Mouse (Mus musculus): ENCODE data around the gene Pecr. TPM values are rescaled to one million over a fixed set of nuclear protein-coding genes. Genes with fewer than 3 reads are reported as not detected.
"Not testable (repeated sequence)": the region's sequence is repeated elsewhere in the genome, so short reads cannot be mapped to it uniquely, and the experiment has no call there.

Gene Pecr
- polyA plus RNA-seq, 2 experiments from 2014 or later = 3.8 to 4.8 TPM

DNA sequence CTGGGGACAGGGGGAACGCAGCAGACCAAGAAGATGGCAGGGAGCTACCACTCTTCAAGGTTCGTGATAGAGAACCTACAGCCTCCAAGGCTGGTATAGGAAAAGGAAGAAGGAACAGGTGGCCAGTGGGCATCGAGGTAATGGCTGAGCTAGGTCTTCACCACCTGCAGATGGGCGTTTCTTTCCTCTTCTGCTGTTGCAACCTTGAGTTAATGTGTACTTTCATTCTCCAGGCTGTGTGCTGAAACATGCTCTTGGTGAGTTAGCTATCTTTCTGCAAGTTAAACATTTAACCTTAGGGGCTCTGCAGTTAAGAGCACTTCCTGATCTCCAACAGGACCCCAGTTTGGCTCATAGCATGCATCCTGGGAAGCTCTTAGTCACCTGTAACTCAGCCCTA lies 3.8 kb upstream of the Pecr start:
- no peak for ATAC-seq

DNA sequence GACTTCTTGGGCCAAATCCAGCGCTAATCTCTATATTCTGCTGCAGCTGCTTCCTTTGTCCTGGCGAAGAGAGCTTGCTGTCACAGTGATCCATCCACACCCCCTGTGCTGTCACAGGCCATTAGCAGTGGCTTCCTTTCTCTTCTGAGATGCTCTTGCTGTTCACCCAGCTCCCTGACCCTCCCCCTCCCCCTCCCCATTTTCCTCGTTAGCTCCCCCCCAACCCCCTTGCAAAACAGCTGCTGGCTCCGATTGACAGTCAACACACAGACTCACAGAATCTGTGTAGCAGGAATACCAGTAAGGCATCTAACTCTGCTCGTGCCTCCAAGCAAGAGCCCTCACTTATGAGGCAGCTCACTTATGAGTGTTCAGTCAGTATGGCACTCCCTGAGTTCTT lies 2.8 kb upstream of the Pecr start:
- ATAC-seq = no peak

DNA sequence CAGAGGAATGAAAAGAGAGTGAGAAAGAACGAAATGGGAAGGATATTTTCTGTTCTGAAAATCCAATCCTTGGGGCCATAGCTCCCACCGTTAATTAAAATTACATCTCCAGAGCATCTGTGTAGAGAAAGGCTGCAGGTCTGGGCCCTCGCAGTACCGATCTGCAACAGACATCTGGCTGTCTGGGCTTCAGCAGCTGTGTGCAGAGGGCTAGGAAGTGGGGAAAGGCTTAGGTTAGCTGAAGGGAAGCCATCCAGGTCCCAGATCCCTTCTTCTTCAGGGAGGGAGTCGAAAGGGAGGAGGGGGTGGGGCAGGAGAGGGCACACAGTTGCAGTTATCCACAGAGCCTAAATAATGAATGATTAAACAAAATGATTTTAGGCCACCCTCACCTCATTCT lies 425 bp upstream of the Pecr start:
- no peak for ATAC-seq

DNA sequence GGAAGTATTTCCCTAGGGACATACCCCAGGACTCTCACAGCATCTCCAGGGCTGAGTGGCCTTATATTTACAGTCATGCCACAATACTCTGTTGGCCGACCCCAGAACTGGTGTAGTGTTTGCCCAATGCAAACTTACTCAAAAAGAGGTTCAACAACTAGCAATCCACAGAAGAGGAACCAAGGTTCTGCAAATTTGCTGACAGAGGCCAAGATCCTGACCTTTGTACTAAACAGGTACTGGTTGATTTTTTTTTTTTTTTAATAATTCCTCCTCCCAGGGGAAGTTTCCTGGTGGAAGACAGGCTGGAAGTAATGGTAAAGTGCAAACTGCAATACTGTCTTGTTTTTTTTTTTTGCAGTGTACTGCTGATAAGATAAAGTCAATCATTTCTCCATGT lies 1.5 kb downstream of the Pecr start:
- no peak for ATAC-seq

DNA sequence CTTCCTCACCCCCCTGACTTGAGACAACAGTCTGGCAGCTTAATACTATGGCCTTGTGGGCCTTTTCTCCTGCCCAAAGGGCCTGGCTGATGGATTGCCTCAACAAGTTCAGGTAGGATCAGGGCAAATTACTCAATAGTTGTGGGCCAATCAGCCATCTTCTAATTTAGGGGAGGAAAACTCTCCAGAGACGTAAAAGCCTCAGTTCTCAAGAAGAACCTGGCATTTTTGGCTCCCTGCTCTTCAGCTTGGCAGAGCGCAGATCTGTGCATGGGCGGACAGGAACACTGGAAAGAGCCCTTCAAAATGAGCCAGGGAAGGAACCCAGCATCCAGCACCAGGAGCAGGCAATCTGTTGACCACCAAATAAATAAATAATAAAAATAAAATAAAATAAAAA lies 6.0 kb downstream of the Pecr start:
- ATAC-seq = no peak

DNA sequence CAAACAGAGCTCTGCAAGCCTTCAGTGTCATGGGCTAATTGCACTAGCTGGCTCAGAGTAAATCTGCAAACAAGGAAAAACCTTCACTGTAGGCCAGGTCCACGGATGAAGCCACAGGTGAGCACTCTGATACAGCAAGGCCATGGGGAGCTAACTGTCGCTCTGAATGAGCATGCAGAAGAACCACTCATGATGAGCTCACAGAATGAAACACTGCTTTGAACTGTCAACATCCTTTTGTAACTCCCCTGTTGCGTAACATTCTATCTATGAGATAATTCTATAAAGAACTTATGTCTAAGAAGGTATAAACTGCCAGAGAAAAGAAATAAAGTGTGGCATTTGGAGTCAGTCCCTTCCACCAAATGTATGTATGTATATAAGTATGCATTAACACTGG lies 21.0 kb downstream of the Pecr start:
- no peak for ATAC-seq

DNA sequence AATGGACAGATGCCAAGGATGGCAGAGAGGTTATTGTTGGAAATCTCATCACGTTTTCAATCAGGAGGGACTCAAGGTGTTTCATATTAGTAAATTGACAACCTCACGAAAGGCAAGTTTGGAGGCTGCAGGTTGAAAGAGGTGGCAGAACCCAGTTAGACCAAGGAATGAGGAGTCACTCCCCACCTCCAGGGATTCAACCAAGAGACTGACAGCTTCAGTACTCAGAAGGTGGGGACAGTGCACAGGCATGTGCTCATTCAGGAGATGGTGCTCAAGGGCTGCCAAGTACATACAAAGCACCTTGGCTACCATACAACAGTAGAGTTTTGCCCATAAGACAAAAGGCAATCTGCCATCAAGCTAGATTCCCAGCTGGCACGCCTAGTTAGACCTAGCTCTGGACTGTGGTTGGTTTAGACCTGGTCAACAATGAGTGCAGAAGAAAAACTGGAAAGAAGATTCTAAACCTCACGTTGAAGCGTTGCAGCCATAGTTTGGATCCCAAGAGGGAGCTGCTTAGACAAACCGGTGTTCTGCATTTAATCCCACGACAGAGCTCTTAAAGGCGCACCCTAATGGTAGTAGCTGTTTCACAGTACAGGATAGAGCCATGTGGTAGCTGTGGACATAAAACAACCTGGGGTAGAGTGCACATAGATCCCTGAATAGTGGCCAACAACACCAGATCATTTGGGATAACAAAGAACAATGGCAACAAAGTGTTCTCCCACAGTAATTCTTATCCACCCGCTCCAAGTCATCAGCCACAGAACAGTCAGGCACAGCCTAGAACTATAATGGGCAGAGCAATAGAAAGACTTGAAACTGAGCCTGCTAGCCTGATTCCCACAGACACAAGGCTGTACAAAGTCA lies 27.5 kb downstream of the Pecr start:
- ATAC-seq = no peak

DNA sequence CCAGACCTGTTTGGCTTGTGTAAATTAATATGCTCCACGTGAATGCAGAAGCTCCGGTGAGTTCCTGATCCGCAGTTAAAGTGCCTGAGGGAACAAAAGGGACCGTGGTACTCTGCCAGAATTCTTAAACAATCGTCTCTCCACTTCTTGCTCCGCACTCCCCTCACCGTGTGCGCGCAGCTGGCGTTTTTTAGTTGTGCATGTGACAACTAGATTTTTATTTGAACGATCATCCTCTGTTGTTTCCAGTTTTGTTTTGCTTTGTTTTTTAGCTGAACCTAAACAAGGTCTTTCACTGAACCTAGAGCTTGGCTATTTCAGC lies 28.3 kb downstream of the Pecr start:
- ATAC-seq = no peak

DNA sequence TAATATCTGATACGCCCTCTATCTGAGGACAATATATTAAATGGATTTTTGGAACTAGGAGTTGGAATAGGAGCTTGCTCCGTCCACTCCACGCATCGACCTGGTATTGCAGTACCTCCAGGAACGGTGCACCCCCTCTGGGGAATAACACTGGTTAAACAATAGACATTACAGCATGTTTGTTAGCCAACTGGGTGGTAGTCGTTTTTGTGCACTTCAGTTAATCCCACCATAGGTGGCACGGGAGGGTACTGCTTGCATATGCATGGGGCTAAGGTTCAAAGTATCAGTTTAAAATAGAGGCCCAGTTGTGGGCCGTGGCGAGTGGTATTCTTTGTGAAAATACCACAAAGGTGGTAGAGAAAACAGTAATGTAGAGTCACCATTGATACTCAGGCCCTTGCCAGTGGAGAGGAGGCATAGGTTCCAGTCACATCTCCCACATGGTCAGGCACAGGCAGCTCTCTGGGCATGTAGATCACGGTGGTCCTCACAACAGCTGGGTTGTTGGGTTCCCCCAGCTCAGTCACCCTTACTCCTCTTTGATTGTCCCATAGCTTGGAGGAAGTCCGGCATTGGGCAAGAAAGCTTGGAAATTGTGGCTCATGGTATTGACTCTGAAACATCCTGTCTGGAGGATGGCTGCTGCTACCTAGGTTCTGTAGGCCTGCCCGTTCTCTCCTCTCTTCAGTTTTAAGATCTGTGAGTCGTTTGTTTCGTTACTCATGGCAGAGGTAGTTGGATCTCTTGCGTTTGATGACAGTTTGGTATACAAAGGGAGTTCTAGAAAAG lies 28.9 kb downstream of the Pecr start:
- ATAC-seq = peak; percentile 43

DNA sequence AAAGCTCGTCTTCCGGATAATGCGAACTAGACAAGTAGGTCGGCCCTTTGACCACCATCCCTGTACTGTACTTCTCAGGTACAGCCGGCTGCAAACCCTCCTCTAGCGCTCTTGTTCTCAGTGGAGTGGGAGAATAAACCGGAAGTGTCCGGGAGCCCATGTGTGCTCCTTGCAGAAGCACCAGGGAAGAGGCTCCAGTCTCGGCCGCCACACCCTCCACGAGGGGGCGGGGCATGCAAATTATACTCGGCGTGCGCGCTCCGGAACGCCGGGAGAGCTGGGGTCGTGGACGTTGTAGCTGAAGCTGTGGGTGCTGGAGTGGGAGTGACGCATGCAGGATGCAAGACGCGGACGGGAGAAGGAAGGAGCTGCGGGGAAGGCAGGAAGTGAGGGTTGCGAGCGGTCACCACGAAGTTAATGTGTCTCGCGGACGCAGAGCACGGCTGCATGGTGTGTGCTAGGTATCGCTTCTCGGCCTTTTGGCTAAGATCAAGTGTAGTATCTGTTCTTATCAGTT lies 29.5 kb downstream of the Pecr start:
- peak; percentile 89 for ATAC-seq

DNA sequence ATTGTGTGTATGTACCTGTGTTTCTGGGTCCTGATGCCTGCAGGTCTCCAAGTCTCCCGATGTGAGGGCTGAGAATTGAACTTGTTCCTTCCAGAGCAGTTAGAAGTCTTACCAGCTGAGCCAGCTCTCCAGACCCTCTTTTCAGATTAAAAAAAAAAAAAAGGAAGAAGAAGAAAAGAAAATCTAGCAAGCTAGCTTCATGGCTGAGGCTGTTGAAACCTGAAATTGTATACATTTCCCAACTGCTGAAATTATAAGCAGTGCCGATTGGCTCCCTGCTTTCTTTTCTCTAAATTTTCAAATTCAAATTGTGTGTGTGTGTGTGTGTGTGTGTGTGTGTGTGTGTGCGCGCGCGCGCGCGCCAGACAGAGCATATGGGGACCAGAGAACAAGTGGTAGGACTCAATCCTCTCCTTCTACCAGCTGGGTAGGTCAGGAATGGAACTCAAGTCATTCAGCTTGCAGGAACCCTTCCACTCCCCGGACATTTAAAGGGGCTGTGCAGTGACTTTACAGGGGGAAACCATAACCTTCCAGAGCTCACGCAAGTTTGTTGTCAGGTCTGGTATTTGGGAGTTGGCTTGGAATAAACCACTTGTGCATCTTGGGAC lies 30.1 kb downstream of the Pecr start:
- no peak for ATAC-seq

DNA sequence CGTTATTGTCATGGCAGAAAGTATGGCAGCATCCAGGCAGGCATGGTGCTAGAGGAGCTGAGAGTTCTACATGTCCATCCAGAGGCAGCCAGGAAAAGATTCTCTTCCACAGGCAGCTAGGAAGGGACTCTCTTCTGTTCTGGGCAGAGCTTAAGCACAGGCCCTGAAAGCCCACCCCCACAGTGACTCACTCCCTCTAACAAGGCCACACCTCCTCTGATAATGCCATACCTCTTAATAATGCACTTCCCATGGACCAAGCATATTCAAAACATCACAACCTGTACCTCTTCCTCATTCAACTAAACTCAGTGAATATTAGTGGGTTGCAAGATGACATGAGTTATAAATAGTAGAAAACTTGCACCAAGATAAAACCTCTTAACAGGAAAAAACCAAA lies 32.3 kb downstream of the Pecr start:
- ATAC-seq = no peak

DNA sequence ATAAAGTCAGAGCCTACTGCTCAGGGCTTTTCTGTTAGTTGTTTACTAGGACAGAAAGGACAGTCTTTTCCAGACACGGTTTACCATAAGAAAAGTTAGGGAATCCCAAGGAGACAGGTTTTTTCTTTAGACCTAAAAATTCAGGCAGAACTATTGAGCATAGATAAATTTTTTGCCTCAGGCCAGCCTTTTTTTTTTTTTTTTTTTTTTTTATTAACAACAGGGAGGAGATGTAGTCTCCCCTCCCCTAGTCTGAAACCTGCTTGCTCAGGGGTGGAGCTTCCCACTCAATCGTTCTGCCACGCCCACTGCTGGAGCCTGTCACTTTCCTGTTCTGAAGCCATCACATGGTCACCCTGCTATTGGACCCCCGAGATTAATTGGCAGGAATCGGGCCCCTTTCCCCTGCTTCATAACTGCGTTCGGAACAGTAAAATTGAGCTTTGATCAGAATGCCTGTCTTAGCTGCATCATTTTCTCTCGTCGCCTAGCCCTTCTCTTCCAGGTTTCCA lies 35.8 kb downstream of the Pecr start:
- not testable (repeated sequence) for ATAC-seq

DNA sequence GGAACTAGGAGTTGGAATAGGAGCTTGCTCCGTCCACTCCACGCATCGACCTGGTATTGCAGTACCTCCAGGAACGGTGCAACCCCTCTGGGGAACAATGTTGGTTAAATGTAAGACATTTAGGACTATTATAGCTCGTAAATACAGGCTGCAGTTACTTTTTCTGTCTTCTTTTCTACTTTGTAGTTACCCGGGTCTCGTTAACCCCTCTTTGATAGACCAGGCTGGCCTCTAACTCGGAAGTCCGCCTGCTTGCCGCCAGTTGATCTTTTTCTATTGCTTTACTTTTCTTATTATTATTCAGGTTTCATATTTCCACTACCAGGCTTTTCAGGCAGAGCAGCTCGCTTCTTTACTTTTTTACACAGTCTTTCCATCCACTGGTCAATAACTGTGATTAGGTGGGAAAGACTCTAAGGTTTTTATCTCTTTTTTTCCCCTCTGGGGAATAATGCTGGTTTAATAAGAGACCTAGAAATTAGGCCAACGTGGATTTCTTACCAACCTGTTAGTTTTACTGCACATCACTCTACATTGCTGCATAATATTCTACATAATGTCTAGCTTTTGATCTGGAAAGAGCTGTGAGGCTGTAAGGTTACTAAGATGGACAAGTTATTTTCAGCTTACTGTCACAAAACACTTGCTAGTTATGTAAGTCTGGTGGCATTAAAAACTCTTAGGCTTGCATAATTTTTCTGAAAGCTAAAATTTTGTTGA lies 39.6 kb downstream of the Pecr start:
- peak; percentile 33 for ATAC-seq

DNA sequence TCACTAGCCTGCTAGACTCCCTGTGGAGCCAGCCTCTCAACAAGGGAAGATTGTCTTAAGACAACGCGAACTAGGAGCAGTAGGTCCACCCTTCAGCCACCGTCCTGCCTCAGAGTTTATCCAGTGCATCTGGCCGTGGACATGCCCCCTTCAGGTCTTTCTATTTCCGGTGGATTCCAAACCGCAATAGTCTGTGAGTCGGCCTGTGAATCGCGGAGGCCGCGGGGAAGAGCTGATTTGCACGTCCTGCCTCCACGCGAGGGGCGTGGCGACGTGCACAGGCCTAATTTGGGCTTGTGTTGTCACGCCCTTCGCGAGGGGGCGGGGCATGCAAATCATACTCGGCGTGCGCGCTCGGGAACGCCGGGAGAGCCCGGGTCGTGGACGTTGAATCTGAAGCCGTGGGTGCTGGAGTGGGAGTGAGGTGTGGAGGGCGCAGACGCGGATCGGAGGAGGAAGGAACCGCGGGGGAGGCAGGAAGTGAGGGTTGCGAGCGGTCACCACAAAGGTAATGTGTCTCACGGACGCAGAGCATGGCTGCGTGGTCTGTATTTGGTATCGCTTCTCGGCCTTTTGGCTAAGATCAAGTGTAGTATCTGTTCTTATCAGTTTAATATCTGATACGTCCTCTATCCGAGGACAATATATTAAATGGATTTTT lies 40.3 kb downstream of the Pecr start:
- ATAC-seq = peak; percentile 95

DNA sequence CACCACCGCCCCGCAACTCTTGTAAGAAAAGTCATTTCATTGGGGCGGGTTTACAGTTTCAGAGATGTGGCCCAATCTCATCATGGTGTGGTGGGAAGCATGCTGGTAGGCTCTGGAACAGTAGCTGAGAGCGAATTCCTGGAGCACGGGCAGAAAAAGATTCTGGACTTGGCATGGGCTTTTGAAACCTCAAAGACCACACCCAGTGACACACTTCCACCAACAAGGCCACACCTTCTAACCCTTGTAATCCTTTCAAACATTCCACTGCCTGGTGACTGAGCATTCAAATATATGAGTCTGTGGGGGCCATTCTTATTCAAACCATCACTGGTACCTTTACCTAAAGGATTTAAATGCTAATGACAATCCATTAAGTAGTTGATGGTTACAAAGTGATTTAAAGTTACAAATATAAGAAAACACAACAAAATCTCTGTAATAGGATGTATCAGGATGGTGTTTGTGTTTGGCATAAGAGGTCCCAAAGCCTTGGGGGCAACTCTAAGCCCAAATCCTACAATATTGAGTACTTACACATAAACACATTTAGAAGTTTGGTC lies 41.5 kb downstream of the Pecr start:
- ATAC-seq = no peak

DNA sequence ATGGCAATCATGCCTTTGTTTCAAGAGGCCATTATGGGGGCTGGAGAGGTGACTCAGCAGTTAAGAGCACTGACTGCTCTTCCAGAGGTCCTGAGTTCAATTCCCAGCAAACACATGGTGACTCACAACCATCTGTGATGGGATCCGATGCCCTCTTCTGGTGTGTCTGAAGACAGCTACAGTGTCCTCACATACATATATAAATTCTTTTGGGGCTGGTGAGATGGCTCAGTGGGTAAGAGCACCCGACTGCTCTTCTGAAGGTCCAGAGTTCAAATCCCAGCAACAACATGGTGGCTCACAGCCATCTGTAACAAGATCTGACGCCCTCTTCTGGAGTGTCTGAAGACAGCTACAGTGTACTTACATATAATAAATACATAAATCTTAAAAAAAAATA lies 45.0 kb downstream of the Pecr start:
- not testable (repeated sequence) for ATAC-seq

DNA sequence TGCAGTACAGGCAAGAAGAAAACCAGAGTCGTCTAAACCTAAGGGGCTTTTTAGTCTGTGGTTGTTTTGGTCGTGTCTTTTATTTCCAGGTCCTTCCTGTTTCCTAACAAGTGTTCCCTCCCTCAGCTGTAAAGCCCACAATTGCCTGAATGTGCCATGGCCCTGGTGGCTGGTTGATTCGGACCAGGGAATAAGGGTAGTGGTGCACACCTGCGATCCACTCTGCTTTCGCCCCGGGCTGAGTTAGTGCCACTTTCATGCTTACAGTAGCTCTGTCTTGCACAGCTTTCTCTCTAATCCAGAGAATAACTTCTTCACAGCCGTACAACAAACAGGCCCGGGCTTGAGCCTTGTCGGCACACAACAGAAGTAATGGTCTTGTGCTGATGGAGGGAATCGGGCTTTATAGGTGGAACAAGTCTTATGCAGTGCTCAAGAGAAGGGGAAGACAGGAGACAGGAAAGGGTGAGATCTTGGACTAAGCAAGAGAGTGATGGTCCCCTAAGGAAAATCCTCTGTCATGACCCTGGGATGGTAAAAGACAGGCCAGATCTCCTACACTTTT lies 46.0 kb downstream of the Pecr start:
- no peak for ATAC-seq

DNA sequence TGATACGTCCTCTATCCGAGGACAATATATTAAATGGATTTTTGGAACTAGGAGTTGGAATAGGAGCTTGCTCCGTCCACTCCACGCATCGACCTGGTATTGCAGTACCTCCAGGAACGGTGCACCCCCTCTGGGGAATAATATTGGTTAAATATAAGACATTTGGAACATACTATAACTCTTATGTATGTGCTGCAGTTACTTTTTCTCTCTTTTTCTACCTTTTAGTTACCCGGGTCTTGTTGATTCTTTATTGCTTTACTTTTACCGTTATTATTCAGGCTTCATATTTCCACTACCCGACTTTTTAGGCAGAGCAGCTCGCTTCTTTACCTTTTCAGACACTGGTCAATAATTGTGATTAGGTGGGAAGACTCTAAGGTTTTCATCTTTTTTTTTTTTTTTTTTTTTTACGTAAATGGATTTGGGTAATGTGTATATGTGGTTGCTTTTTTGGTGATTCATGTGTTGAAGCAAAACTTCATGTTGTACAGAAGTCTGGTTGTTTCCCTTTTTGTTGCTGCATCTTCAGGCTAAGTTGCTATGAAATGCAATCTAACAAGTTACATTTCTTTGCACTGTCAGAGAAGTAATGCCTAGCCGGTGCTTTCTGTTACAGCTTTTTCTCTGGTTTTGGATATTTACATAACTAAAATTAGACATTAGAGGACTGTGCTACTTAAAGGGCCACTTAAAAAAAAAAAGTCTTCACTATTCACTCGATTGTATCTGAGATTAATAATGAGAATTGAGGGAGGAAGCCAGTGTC lies 46.9 kb downstream of the Pecr start:
- ATAC-seq = no peak

DNA sequence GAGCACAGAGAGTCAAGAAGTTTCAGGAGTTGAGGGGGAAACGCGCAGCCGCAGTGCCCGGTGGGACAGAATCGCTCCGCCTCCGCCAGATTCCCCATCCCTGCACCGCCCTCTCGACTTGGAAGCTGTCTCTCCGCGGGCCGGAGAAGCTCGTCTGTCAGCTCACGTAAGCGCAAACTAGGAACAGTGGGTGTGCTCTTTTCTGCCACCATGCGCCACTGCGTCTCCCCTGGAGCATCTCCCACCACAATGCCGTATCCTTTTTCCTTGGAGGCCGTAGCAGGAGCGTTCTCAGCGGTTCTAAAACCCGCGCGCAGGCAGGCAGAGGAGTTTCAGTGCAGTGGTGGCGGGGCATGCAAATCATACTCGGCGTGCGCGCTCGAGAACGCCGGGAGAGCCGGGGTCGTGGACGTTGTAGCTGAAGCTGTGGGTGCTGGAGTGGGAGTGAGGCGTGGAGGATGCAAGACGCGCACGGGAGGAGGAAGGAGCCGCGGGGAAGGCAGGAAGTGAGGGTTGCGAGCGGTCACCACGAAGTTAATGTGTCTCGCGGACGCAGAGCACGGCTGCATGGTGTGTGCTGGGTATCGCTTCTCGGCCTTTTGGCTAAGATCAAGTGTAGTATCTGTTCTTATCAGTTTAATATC lies 47.6 kb downstream of the Pecr start:
- ATAC-seq = peak; percentile 83

Measured in activated CD4-positive, CD25-positive, alpha-beta regulatory T cell, adult 4 months (primary cell).